Mouse (Mus musculus) heart, postnatal 0 days (tissue): ENCODE measurements at regions not wholly inside any gene's neighbourhood (a gene's known extent, or its start where the extent isn't known, plus 50 kb on each side); places are given as distances from the start of the nearest gene placed in this dataset.

Experiments
- CTCF ChIP-seq: IDR thresholded peaks from 2 replicates; pipeline ENCODE4 v1.5.1; 2016; ENCODE audit warnings: antibody characterized with exemption, control low read depth, low read depth
- EP300 ChIP-seq: IDR thresholded peaks from 2 replicates; pipeline ENCODE4 v1.6.1; 2016; ENCODE audit warnings: antibody characterized with exemption, low read depth

DNA sequence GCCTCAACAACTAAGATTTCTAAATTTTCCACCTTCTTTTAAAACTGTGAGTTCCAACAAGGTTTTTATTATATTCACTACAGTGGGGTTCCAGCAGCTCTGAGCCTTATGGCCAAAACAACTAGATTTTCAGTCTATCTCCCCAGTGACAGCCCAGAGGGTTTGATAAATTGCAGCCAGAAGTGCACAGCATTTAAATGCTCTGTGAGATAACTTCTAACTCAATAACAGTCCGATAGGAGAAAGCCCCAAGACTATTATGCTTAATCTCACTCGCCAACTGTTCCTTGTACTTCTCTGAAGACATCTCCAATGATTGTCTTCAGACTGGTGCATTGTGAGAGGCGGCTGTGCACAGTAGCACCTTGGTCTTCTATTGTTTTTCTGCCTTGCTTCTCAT is 2774.5 kb upstream of the Gm7489 start:
- TF ChIP-seq EP300, result no peak
- TF ChIP-seq CTCF, result no peak
